Mouse (Mus musculus) v-Abl transformed pro-B cells (cell line): ENCODE results near the gene Chmp4b.

ENCODE experiments used
- in situ Hi-C, 2 experiments: fragments of 400-800 bp; cut with MboI; formaldehyde crosslinking; loops; one replicate each; pipeline ENCODE4 v1.15.1; 2025; ENCODE audit not compliant: unreplicated experiment in 2 of 2

Chmp4b gene

DNA sequence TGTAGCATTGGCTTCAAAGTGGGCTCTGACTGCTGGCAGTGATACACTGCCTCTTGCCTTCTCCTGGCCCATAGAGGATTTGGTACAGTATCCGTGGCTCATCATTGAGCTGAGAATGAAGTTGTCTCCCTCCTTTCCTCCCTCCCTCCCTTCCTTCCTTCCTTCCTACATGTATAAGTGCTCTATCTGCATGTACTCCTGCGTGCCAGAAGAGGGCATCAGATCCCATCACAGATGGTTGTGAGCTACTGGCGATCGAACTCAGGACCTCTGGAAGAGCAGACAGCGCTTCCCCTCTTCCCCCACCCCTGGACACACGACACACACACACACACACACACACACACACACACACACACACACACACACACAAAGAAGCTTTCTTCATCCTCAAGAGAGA, 61.6 kb downstream of the Chmp4b start:
- in situ Hi-C loops = loop anchor here (5.0 to 25.0 kb wide), 3 partner anchors 52 to 1049 kb away; partner anchors contain the start of gene Procr (in 1 of the 2)

DNA sequence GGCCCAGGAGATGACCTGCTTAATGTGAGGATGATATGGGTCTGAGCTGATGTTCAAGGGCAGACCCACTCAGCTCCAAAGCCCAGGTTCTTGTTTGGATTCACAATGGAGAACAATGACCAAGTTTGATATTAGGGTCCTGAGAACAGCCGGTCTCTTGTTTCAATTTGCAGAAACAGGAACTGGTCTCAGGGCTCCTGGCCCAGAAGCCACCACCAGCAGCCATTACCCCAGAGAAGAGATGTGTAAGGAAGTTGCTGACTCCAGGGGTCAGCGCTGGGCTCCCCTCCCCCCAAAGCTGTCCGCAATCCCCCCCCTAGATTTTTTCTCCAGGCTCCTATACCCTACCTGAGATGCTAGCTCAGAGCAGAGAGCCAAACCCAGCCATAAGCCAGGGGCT, 62.5 kb downstream of the Chmp4b start:
- in situ Hi-C loops = loop anchor here (5.0 to 25.0 kb wide), 3 partner anchors 51 to 1048 kb away; partner anchors contain the start of gene Procr (in 1 of the 2)

- in situ Hi-C loops = loop anchor here in 1 of 2 experiments (10.0 to 25.0 kb wide), 2 partner anchors 48 to 1046 kb away; partner anchors contain the start of gene Procr
Measured at GRCm38 (mm10) chr2:154716586-154716985, 65.1 kb downstream of the Chmp4b start.

GRCm38 (mm10) chr2:154717081-154717480, 65.6 kb downstream of the Chmp4b start:
- in situ Hi-C loops = loop anchor here in 1 of 2 experiments (10.0 to 25.0 kb wide), 2 partner anchors 48 to 1045 kb away; partner anchors contain the start of gene Procr

DNA sequence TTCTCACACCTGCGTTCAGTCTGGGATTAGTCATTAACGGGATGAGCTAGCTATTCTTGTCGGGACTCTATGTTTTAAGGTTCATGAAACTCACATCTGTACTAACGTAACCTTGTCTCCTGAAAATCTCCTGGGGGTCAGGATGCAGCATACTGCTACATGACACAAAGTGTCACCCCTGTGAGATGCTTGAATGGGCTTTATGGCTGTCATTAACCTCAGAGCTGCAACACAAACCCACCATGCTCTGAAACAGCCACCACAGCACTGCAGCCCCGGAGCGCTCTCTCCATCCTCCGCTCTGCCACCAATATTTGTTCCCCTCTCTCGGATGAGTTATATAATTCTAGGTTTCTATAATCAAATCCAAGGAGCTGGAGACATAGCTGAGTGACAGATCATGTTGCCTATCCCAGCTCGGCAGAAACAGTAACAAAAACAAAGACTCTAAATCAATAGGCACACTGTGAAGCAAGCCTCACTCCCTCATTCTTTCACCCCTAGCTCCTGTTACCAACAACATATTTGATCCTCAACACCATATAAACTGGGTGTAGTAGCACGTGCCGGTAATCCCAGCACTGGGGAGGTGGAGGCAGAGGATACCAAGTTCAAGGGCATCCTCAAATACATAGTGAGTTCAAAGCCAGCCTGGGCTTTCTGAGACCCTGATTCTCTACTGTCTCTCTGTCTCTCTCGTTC, 67.5 kb downstream of the Chmp4b start:
- in situ Hi-C loops = loop anchor here in 1 of 2 experiments (10.0 to 25.0 kb wide), 2 partner anchors 46 to 1043 kb away; partner anchors contain the start of gene Procr

GRCm38 (mm10) chr2:154720315-154720714, 68.8 kb downstream of the Chmp4b start:
- in situ Hi-C loops = loop anchor here in 1 of 2 experiments (25.0 kb wide), 1 partner anchor 1042 kb away; the partner anchor contains the start of gene Procr

DNA sequence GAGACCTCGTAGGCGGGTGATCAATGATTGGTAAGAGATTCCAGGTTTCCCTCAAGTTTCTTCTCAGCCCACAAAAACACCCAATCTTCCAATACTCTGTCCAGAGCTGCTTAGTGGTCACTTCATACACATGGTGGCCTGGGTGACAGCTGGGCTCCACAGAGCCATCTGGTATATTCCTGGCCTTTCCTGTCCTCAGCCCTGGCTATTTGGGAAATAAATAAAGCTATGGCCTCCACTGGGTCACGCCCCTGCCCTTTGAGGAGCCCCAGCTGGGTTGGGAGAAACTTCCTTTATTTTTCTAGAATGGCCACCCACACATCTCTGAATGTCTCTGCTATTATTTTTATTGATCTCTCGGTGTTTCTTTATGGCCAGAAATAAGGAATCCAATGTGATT, 72.0 kb downstream of the Chmp4b start:
- in situ Hi-C loops = loop anchor here in 1 of 2 experiments (25.0 kb wide), 1 partner anchor 1039 kb away; the partner anchor contains the start of gene Procr

DNA sequence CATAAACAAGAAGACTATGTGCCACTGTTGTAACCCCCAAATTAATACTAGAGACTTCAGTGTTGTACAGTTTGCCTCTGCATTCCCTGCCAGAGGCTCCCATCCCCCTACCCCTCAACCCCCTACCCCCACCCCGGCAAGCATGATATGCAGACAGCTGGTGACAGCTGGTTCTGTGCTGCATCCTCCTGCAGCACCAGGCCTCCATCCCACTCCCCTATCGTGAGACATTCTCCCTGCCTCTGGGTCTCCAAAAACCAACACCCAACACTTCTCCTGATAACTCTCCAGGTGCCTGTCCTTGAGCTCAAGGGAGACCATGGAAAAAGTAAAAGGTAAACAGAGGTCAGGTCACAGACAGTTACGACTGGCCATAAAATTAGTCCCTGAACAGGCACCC, 78.2 kb downstream of the Chmp4b start:
- in situ Hi-C loops = no loop called here

- in situ Hi-C loops = no loop called here
Measured at GRCm38 (mm10) chr2:154730841-154731240, 79.3 kb downstream of the Chmp4b start.

DNA sequence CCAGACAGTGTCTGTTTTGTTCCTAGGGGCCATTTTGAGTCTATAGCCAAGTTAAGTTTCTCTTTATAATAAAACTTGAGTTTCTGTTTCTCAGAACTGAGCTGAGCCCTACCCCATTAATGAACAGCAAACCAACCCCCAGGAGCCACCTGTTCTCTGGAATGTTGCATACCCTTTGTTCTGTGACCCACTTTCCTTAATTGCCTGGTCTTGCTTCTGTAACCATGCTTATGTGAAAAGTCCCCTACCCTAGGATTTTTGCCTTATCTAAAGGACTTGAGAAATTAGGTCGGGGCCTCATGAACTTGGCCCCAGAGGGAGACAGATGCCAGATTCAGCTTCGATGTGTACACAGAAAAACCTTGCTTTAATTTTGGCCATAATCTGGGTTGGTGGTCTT, 80.4 kb downstream of the Chmp4b start:
- in situ Hi-C loops = no loop called here

DNA sequence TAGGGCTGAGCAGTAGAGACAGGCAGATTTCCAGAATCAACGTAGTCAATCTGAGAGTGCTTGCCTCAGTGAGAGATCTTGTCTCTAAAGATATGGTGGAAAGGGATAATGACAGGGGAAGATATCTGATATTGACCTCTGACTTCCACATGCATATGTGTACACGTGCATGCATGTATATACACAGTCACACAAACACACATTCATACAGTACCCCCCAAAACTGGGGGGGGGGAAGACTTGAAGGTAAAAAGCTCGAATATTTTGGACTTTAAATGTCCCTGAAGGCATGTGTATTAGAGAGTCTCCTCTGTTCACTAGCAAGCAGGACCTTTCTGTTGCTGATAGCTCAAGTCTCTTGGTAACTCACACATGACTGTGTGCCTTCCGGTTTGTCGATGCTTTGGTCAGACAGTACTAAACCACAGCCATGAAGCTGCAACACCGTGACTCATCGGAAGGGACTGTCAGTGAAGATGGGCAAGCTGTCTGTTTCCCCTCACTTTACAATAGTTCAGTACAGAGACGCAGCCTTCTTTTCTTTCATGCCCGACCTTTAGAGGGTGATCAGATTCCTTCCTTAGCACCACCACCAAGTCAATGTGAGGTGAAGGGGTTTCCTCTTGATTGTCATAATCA, 81.1 kb downstream of the Chmp4b start:
- in situ Hi-C loops = no loop called here

DNA sequence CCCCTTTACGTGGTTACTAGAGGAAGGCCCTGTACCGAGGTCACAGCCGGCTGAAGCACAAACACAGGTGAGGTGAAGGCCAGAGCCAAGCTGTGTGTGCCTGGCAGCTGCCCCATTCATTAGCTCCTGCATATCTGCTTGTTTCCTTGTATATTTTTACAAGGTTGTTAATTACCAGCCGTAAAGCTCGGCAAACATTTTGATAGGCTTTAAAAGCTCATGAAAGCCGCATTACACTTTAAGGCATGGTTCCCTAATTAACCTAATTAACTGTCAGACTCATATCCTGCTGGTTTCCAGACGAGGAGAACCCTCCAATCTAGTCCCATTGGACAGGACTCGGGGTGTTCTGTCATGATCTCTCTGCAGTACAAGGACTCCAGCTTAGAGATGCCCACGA, 83.5 kb downstream of the Chmp4b start:
- in situ Hi-C loops = no loop called here

DNA sequence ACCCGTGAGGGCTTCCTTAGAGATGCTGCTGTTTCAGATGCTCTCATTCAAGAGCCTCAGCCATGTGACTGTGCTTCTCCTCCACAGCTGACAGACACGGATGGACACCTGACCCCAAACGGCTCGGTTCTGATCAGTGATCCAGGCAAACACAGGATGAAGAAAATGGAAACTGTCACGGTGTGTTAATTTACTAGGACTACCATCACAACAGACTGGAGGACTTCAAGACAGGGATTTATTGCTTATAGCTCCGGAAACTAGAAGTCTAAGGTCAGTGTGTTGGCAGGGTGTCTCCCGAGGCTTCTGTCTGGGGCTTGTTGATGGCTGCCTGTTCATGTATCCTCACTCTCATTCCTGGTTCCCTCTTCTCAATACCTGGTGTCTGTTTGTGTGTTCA, 83.9 kb downstream of the Chmp4b start:
- in situ Hi-C loops = no loop called here

DNA sequence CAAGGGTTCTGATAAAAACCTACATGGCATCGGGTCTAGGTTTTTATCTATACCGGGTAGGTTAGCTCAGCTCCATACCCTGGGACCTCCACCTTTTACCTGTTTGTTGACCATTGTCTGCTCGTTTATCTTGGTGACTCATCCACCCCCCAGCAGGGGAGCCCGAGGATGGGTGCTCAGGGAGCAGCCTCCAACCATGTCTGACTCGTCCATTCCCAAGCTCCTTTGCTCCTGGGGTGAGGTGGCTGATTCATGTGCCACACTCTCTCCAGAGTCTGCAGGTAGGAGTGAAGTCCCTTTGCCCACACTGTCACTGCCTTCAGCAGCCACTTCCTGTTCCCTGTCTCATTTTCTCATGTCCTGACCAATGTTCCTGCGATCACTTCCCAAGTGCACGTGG, 84.5 kb downstream of the Chmp4b start:
- in situ Hi-C loops = no loop called here

- in situ Hi-C loops = no loop called here
Measured at GRCm38 (mm10) chr2:154738621-154739020, 87.1 kb downstream of the Chmp4b start.

- in situ Hi-C loops = no loop called here
Measured at GRCm38 (mm10) chr2:154742911-154743819, 91.7 kb downstream of the Chmp4b start.

DNA sequence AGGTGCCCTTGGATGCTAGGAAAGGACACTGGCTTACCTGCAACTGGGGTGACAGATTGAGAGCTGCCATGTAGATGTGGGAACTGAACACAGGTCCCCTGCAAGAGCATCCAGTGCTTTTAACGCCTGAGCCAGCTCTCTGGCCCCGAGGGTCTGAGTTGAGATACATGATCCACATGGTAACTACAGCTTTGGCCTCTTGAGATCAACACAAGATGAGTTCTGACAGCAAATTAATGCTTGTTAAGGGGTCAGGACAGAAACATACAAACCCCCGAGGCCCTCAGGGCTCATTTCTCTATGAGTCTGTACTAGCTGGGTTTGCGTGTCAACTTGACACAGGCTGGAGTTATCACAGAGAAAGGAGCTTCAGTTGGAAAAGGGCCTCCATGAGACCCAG, 92.4 kb downstream of the Chmp4b start:
- in situ Hi-C loops = no loop called here
